Mouse (Mus musculus) hematopoietic stem cell, adult 5-6 weeks (primary cell): ENCODE data around the gene Lrig3. TPM values are rescaled to one million over a fixed set of nuclear protein-coding genes. Genes with fewer than 3 reads are reported as not detected.

Experiments used
- ATAC-seq, 2 experiments: fragments of 125-278 bp in 1 of 2; replicated peaks in 1 of 2; 2 replicates each; pipeline ENCODE4 v1.8.0; 2016 to 2017; ENCODE audit warnings: inconsistent platforms in 2 of 2, mild to moderate bottlenecking in 2 of 2, moderate number of reproducible peaks in 2 of 2, low read depth in 1 of 2, moderate TSS enrichment in 1 of 2; ENCODE audit not compliant: low FRiP score in 2 of 2, poor library complexity in 2 of 2, severe bottlenecking in 2 of 2, insufficient read depth in 1 of 2, low TSS enrichment in 1 of 2
- total RNA-seq: library from RNA; stranded (forward); fragments of 172-1452, 232-1000 nt; gene quantifications from 2 replicates; pipeline ENCODE4 v1.2.3, GENCODE M21; 2017

Gene Lrig3
- total RNA-seq, 1 experiment from 2014 or later = 2.9 TPM

DNA sequence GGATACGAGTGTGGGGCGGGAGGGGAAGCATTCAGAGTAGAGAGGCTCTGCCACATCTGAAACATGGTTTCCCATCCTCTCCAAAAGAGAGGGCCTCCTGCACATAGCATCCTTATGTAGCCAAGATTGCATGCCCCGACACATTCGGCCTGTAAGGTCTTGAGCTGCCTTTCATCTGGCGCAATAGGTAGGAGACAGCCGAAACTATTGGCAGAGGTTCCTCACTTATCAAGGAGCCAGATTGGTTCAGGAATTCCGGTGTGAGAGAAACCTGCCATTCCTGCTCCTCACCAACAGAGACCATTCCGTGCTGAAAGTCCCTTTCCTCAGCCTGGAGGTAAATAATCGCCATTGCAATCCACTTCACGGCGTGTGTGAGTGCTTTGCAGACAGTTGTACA, 22.1 kb downstream of the Lrig3 start:
- ATAC-seq = no peak

DNA sequence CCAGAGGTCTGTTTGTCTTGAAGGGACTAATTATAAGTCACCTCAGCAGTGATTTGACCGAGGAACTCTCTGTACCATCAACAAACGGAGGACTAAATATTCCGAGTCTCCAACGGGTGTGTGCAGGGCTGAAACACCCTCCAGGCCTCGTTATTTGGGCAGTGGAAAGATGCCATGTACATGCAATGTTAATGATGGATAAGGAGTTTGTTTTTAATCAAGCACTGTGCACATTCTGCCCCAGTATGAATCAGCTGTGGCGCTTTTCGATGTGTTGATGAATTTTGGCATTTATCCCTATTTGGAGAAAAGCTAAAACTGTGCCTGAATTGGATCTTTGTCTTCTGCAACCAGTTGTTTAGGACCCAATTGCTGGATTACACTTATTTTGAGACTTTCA, 23.9 kb downstream of the Lrig3 start:
- no peak for ATAC-seq

DNA sequence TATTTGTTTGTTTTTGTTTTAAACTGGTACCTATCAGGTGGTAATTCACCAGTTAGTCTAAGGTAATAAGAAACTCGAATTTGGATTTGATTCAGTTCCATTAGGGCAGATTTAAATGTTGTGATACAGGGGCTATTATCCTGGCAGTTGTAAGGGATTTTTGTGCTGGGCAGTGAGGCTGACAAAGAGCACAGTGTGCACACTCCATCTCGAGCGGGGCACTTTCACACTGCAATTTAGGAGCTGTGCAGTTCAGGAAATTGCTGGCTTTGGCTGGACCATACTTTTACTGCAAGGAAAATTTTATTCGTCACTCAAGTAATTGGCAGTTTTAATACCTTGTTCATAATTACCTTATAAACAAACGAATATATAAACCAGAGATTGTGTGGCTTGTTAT, 24.4 kb downstream of the Lrig3 start:
- ATAC-seq = no peak

DNA sequence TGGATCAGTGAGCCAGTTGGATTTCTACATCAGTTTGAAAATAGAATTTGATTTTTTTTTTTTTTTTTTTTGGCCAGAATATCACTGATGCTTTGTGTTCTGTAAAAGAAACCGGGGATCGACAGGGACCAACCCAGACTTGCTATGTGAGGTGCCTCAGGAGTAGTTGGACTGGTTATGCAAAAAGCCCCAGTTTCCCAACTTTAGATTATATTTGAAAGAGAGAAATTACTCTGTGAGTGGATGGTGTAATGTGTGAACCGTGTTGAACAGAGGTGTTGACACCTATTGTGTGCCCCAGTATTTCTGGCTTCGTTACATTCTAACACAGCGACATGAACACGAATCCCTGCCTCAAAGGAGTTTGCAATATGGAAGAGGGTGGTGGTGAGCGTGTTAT, 25.9 kb downstream of the Lrig3 start:
- ATAC-seq = no peak

DNA sequence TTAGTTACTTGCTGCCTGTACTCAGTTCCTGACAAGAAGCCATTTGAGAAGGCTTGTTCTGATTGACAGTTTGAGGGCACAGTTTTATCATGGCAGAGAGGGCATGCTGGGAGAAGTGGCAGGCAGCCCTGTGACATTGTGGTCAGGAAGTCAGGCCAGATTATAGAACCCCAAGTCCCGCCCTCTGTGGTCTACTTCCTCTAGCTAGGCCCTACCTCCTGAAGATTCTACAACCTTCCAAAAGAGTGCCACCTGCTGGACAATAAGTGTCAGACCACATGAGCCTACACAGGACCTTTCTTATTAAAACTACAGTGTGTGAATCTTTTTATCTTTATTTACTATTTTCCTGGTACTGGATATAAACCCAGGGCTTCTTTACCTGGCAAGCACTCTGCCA, 28.9 kb downstream of the Lrig3 start:
- ATAC-seq = peak; percentile 90 to 95

DNA sequence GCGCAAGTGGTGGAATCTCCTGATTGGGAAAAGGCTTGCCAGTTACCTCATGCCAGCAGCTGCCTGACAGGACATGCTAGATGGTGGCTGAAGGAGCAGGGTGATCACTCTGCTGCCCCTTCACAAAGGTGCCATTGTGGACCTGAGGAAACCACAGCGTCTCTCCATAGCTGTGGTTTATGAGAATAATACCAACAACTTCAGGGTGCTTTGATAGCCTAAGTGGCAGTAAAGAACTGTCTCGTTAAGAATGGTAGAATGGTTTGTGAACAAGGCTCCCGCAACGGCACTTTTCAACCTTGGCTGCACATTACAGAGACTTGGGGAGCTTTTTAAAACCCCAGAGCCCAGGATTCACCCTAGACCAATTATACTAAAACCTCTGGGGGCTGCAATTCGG, 29.7 kb downstream of the Lrig3 start:
- ATAC-seq = no peak

DNA sequence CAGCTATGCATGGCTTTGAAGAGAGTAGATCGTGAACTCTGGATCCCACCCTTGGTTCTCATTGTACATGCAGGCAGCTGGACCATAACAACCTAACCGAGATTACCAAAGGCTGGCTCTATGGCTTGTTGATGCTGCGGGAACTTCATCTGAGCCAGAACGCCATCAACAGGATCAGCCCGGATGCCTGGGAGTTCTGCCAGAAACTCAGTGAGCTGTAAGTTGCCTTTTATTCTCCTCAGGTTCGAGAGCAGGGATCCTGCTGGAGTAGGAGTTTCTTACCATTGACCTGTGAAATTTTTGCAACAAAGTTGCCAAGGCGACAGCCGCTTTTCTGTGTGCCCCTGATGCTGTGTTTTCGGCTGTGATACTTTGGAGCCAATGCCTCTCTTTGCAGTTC, 31.0 kb downstream of the Lrig3 start:
- no peak for ATAC-seq

DNA sequence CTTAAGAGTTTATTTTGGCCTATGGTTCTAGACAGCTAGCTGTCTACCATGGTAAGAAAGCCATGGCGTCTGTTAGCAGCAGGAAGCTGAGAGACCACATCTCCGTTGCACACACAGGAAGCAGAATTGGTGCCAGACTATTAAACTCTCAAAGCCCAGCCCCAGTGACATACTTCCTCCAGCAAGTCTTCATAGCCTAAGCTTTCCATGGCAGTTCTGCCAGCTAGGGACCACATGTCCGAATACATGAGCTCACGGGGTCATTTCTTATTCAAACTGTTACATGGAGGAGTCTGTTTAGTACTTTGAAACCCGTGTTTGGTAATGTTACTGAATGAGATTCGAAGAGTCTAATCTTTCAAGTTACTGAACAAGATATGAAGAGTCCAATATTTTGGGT, 33.6 kb downstream of the Lrig3 start:
- no peak for ATAC-seq

DNA sequence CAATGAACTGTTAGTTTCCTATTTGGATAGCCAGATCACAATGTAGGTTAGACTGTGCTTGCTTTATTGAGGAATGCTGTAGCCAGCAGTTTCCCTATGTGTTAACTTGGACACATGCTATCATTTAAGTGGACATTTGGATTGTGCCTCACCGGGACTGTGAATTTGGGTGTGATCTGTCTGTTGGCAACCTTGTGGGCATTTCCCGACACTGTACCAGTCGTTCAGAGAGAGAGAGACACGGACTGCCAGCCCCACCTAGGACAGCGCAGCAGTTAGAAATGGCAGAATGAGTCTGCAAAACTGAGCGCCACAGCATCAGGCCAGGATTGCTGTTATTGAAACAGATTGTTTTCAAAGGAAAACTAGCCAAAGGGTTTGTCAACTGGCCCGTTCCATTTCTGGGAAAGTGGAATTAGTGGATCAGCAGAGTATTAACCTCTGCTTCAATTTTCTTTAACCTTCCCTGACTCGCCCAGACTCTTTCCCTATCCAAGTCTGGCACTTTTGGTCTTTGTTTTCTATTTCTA, 35.0 kb downstream of the Lrig3 start:
- ATAC-seq = no peak

DNA sequence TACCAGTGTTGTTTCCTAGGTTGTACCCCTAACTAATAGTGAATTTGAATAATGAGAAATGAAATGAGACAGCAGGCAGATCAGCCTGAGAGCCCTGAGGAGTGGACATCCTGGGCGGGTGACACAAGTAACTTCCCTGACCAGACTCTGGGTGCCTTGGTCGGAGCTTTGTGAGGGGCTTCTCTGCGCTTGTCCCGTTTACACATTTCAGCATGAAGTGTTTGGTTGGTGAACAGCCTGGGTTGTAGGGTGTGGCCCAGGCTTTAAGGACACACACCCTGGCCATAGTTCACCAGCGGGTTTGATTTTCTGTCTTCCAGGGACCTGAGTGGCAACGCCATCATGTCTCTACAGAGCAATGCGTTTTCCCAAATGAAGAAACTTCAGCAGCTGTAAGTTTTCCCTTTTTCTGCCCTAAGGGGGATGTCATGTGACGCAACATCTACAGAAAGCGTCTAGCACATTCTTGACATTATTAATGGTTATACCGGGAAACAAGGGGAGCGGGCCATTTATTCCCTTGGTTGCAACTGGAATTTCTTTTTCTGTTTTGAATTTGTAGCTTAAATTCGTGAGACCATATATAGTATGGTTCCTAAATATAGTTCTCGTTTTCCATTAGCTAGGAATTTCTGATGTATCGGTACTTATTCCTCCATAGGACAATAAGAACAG, 36.2 kb downstream of the Lrig3 start:
- no peak for ATAC-seq

DNA sequence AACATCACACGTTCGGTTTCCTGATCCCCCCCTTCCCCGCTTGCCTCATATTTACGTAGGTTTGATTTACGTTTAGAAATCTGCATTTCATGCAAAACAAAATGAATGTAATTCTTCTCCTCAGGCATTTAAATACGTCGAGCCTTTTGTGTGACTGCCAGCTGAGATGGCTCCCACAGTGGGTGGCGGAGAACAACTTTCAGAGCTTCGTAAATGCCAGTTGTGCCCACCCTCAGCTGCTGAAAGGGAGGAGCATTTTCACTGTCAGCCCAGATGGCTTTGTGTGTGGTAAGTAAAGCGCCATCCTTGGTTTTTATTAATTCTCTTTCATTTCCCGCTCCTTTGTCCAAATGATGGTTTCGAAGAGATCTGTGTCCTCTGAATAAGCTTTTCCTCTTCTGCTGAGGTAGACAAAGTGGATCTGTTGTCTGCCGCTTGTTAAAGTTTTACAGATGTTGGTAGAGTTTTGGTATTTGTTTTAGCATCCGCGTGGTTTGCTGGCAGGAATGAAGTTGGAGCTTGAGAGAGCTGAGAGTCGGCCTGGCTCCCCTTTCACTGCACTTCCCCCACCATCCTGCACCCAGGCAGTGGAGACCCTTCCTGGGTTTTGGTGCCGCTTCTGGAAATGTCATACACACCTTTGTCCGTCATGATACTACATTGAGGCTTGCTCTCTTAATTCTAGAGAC, 37.0 kb downstream of the Lrig3 start:
- ATAC-seq = no peak

DNA sequence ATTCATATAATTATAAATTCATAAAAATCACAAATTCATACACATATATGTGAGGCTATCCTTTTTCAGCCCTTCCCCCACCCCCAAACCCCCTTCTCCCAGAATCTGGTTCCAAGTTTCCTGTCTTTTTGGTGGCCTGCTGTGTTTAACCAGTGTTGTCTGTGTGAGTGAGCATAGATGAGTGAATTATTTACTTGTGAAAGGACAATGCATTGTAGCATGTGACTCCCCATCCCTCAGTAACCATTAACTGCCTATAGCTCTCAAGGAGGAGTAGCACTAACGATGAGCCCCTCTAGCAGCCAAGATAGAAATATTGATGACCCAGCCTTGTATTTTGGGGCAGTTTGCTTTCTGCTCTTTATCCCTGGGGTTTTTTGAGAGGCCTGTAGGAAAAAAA, 37.9 kb downstream of the Lrig3 start:
- no peak for ATAC-seq

DNA sequence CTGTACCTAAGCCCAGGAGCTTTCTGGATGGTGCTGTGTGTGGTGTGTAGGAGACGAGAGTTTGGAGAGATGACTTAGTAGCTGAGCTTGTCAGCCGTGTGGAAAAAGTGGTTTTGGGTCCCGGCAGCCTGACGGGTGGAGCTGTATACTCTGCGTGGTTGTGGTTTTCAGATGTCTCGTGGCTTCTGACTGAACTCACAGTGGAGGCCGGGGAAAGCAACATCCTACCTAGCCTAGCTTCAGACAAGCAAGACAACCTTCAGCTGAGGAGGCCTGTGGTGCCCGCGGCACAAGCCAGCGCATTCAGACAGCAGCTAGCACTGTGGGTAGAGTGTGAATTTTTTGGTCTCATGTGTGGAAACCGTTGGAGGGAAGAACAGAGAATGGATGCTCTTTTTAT, 47.7 kb downstream of the Lrig3 start:
- no peak for ATAC-seq

DNA sequence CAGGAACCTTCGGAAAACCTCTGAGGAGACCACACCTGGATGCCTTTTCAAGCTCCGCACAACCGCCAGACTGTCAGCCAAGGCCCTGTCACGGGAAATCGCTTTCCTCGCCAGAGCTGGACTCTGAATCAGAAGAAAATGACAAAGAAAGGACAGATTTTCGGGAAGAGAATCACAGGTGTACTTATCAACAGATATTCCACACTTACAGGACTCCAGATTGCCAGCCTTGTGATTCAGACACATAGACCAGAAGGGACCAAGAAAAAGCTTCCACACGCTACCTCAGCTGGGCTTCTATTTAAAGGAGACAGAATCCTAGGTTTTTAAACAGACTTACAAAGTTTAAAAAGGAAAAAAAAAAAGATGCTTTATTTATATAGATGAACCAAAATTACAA, 48.7 kb downstream of the Lrig3 start:
- ATAC-seq = no peak

DNA sequence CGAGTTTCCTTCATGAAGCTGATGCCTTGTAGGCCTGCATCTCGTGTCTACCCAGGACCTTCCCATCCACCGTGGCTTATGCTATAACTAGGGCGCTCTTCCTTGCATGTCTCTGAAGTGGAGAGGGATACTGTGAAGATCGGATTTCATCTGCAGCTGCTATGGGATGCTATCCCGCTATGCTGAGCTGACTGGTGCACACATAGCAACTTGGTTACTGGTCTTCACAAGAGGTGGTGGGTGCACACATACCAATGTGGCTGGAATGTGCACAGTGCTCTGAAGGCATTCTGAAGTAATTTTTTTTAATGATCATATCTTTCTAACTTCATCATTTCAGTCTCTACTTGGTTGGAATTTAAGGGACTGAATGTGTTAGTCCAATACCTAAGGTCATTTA, 49.7 kb downstream of the Lrig3 start:
- ATAC-seq = no peak

DNA sequence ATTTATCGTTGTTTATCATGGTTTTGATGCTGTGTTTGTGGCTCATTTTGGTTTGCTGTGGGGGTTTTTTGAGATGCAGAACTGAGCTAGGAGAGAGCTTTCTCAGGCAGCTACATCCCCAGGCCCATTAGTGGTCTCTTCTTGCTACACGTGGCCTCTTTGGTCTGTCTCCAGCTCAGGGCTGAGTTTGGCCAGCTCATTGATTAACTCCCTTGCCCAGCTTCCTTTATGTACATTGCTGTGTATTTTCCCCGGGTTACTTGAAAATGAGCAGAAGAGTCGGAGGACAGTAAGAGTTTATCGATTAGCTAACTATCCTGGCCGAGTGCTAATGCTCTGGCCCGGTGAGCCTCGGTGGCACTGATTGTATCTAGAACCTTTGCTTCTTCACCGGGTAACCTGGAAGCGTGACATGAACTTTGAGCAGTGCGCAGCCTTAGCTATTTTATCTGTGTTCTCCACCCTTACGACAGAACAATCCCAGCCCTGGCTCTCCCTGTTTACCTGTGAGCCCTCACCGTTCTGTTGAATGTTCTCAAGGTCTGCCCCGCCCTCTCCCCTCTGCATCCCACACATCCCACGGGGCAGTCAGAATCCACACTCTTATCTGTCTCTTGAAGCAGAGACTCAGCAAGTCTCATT, 53.5 kb downstream of the Lrig3 start:
- ATAC-seq = no peak

DNA sequence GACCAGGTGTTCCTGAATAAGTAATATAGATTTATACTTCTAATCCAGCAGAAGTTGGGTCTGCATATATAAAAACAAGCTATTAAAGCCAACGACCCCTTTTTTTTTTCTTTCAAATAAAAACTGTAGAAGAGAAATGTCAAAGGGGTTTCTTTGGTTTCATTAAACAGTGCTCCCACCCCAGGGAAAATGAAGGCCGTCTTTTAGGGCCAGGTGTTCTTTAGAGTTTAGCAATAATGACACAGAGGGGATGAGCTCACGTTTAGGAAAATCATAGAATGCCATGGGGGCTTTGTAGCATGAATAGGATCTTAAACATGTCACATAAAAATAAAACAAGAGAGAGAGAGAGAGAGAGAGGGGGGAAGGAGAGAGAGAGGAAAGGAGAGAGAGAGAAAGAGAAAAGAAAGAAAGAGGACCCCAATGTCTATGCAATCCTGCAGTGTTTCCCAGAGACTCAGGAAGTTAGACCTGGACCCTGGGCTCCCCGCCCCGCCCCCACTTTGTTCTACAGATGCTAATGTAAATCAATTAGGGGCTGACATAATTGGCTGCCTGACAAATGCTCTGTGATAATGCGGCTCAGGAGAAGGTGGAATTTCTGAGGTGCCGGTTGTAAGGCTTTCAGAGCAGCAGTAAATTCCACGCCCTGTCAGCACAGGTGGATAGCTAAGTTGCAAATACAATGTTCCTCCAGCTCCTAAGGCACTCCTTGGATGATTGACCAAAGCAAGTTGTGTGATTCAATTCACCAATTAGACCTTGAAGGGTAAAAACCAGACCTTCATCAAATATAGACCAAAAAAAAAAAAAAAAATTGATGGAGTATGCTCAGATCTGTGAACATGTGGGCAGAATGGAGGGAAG, 62.8 kb downstream of the Lrig3 start:
- ATAC-seq = no peak
